Mouse (Mus musculus) skeletal muscle tissue, postnatal 0 days (tissue): ENCODE measurements around the gene Atp13a1. TPM values are rescaled to one million over a fixed set of nuclear protein-coding genes. Genes with fewer than 3 reads are reported as not detected.

Experiments
- polyA plus RNA-seq: library from polyadenylated mRNA; unstranded; fragments of >200 nt; fragmentation: Nextera tagmentation; extraction: Ambion mirVana; gene quantifications from 2 replicates; pipeline ENCODE4 v1.2.1, GENCODE M21; 2015

Atp13a1 gene
- 14.1 and 16.6 TPM in 2 replicates for polyA plus RNA-seq

GRCm38 (mm10) chr8:69790773-69791367 lies at the start of gene Atp13a1, which contains the start of gene Zfp866:
Gene Atp13a1, plus strand, starts transcription at chr8:69791163.
Gene Zfp866, minus strand, starts transcription at chr8:69791178.

GRCm38 (mm10) chr8:69749544-69750454 lies 41.2 kb upstream of the Atp13a1 start, which contains the start of gene Zfp963:
Gene Zfp963, minus strand, starts transcription at chr8:69749970.

GRCm38 (mm10) chr8:69774503-69775148 lies 16.3 kb upstream of the Atp13a1 start, which contains the start of gene Gm20422:
Gene Gm20422, minus strand, starts transcription at chr8:69774886.

GRCm38 (mm10) chr8:69808094-69808863 lies 17.3 kb downstream of the Atp13a1 start, which contains the start of gene Gmip:
Gene Gmip, plus strand, starts transcription at chr8:69808679.

GRCm38 (mm10) chr8:69822386-69823191 lies 31.6 kb downstream of the Atp13a1 start, which contains the start of gene Lpar2:
Gene Lpar2, plus strand, starts transcription at chr8:69822429.

GRCm38 (mm10) chr8:69832298-69832853 lies 41.4 kb downstream of the Atp13a1 start, which contains the start of gene Pbx4:
Gene Pbx4, plus strand, starts transcription at chr8:69832491.

Other genes with a start within 250 kb of the Atp13a1 start
- gene Zfp868, start 165.6 kb upstream of the Atp13a1 start, polyA plus RNA-seq = 7.3 and 9.1 TPM in 2 replicates
- gene Zfp964, start 136.7 kb upstream of the Atp13a1 start, polyA plus RNA-seq = 0.49 and 0.55 TPM in 2 replicates
- 6.7 and 9.1 TPM in 2 replicates for gene Zfp869, start 80.4 kb upstream of the Atp13a1 start, polyA plus RNA-seq
- 3.4 and 3.9 TPM in 2 replicates for gene Zfp963, start 41.2 kb upstream of the Atp13a1 start, polyA plus RNA-seq
- 0.58 and 1.1 TPM in 2 replicates for gene Gm20422, start 16.3 kb upstream of the Atp13a1 start, polyA plus RNA-seq
- gene Zfp866, start within 50 bp of the Atp13a1 start, polyA plus RNA-seq = 7.8 and 8.3 TPM in 2 replicates
- 4.4 and 4.9 TPM in 2 replicates for gene Gmip, start 17.5 kb downstream of the Atp13a1 start, polyA plus RNA-seq
- gene Lpar2, start 31.3 kb downstream of the Atp13a1 start, polyA plus RNA-seq = not detected in 2 replicates
- gene Pbx4, start 41.3 kb downstream of the Atp13a1 start, polyA plus RNA-seq = 1.5 and 1.8 TPM in 2 replicates
- gene Cilp2, start 96.5 kb downstream of the Atp13a1 start, polyA plus RNA-seq = 0.76 and 1.2 TPM in 2 replicates
- gene Tssk6, start 111.0 kb downstream of the Atp13a1 start, polyA plus RNA-seq = 1.3 and 1.7 TPM in 2 replicates
- 313 and 340 TPM in 2 replicates for gene Ndufa13, start 111.4 kb downstream of the Atp13a1 start, polyA plus RNA-seq
- 12.2 and 13.0 TPM in 2 replicates for gene Yjefn3, start 111.5 kb downstream of the Atp13a1 start, polyA plus RNA-seq
- gene Gatad2a, start 205.2 kb downstream of the Atp13a1 start, polyA plus RNA-seq = 20.4 and 23.2 TPM in 2 replicates